Mouse (Mus musculus) forebrain, embryonic 13.5 days (tissue): ENCODE data around the gene Plcb3. TPM values are rescaled to one million over a fixed set of nuclear protein-coding genes. Genes with fewer than 3 reads are reported as not detected.
"Not testable (repeated sequence)": the region's sequence is repeated elsewhere in the genome, so short reads cannot be mapped to it uniquely, and the experiment has no call there.

Source experiments
- ATAC-seq: fragments of 200-750 bp; cut with Nextera tagmentation; 2 replicates; pipeline ENCODE4 v1.8.0; 2017
- H3K27ac ChIP-seq: fragments of 300-500 bp; sonication (generic); 2 replicates; pipeline ENCODE4 v1.5.1; 2015; ENCODE audit warnings: inconsistent platforms, mild to moderate bottlenecking, moderate library complexity
- H3K27me3 ChIP-seq: fragments of 300-500 bp; sonication (generic); 2 replicates; pipeline ENCODE4 v1.6.1; 2015; ENCODE audit warnings: mild to moderate bottlenecking, inconsistent platforms
- H3K36me3 ChIP-seq: fragments of 300-500 bp; sonication (generic); 2 replicates; pipeline ENCODE4 v1.6.1; 2015; ENCODE audit warnings: mild to moderate bottlenecking, inconsistent platforms; ENCODE audit not compliant: poor library complexity, severe bottlenecking
- H3K4me1 ChIP-seq: fragments of 300-500 bp; sonication (generic); 2 replicates; pipeline ENCODE4 v1.6.1; 2015; ENCODE audit warnings: inconsistent platforms
- H3K4me2 ChIP-seq: fragments of 300-500 bp; sonication (generic); 2 replicates; pipeline ENCODE4 v1.6.1; 2015; ENCODE audit warnings: inconsistent platforms, mild to moderate bottlenecking, moderate library complexity
- H3K4me3 ChIP-seq: fragments of 300-500 bp; sonication (generic); 2 replicates; pipeline ENCODE4 v1.5.1; 2015; ENCODE audit warnings: mild to moderate bottlenecking, inconsistent platforms
- H3K9ac ChIP-seq: fragments of 300-500 bp; sonication (generic); 2 replicates; pipeline ENCODE4 v1.6.1; 2015; ENCODE audit warnings: mild to moderate bottlenecking, inconsistent platforms
- H3K9me3 ChIP-seq: fragments of 300-500 bp; sonication (generic); replicated peaks from 2 replicates; pipeline ENCODE4 v1.6.1; 2016; ENCODE audit warnings: inconsistent platforms
- WGBS: fragments of 180-500 bp; shearing (Covaris S2); methylation state at CpG from one replicate; pipeline ENCODE4 v1.1.7; 2015; 5-methylcytosine and 5-hydroxymethylcytosine counted together
- polyA plus RNA-seq: library from polyadenylated mRNA; unstranded; fragments of >200 nt; fragmentation: Nextera tagmentation; extraction: Ambion mirVana; gene quantifications from 2 replicates; pipeline ENCODE4 v1.2.1, GENCODE M21; 2015

Gene Plcb3
- polyA plus RNA-seq, 1 experiment from 2014 or later = 11.0 TPM

GRCm38 (mm10) chr19:6919876-6920740 is 56.2 kb downstream of the Plcb3 start:
- WGBS = 37% methylated on average over 8 of the region's 8 CpGs
- Histone ChIP-seq H3K9me3 (no peaks in the 10 kb centered on the region), H3K9ac (peak overlapping the region; percentile 85), H3K36me3 (0 out of 2 replicates have a peak, but pooled peaks cover 5% of the 10 kb centered on the region), H3K4me3 (peak overlapping the region; percentile 81), H3K4me1 (peaks cover 26% of the 10 kb centered on the region), H3K27ac (peak overlapping the region; percentile 14; the same call in 1 of the 2 replicates), H3K27me3 (peaks cover 28% of the 10 kb centered on the region), H3K4me2 (peak overlapping the region; percentile 90)
- ATAC-seq = no peak

DNA sequence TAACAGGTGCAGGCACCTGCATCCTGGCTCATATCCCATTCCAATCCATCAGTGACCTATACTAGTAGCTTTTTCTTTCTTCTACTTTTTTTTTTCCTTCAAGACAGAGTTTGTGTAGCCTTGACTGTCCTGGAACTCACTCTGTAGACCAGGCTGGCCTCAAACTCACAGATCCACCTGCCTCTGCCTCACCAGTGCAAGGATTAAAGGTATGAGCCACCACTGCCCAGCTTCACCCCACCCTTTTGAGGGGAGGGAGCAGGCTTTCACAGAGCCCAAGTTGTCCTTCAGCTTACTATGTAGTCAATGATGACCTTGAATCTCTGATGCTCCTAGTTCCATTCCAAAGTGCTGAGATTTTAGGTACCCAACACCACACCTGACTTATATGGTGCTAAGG is 56.8 kb downstream of the Plcb3 start:
- Histone ChIP-seq H3K27ac (no peak overlapping the region), H3K27me3 (peaks cover 21% of the 10 kb centered on the region), H3K4me1 (peaks cover 22% of the 10 kb centered on the region), H3K4me3 (0 out of 2 replicates have a peak overlapping the region, but pooled peaks have one; percentile 81), H3K9ac (no peak overlapping the region), H3K36me3 (0 out of 2 replicates have a peak, but pooled peaks cover 5% of the 10 kb centered on the region), H3K4me2 (no peak overlapping the region), H3K9me3 (no peaks in the 10 kb centered on the region)
- no peak for ATAC-seq

- H3K4me3 ChIP-seq = no peak overlapping the region
- H3K9me3 ChIP-seq = no peaks in the 10 kb centered on the region
- peaks cover 10% of the 10 kb centered on the region for H3K27me3 ChIP-seq
- WGBS = 89% methylated on average over 4 of the region's 4 CpGs
- H3K4me1 ChIP-seq = peaks cover 22% of the 10 kb centered on the region
- H3K4me2 ChIP-seq = no peak overlapping the region
- no peak overlapping the region for H3K27ac ChIP-seq
- ATAC-seq = no peak
- H3K36me3 ChIP-seq = peaks cover 16% of the 10 kb centered on the region
- no peak overlapping the region for H3K9ac ChIP-seq
Observed at GRCm38 (mm10) chr19:6918321-6918720, 57.9 kb downstream of the Plcb3 start.

DNA sequence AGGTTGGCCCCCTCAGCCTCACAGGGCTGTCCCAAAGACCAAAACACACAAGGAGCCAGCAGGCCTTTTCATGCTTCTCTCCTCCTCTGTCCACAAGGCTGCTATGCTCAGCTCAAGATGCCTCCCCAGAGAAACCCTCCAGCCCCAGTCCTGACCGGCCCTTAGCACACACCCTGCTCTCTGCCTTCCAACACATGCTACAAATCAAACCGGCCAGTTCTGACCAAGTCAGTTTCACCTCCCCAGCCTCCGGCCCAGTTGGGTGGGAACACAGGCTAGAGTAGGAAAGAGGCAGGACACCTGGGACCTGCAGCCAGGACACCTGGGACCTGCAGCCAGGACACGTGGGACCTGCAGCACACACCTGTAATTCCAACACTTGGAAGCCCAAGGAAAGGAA is 59.8 kb downstream of the Plcb3 start:
- WGBS = 82% methylated on average over 4 of the region's 4 CpGs
- Histone ChIP-seq H3K9me3 (no peaks in the 10 kb centered on the region), H3K27me3 (no peaks in the 10 kb centered on the region), H3K9ac (no peak overlapping the region), H3K36me3 (peaks cover 34% of the 10 kb centered on the region), H3K4me2 (no peak overlapping the region), H3K4me3 (no peak overlapping the region), H3K4me1 (peaks cover 20% of the 10 kb centered on the region), H3K27ac (no peak overlapping the region)
- no peak for ATAC-seq

DNA sequence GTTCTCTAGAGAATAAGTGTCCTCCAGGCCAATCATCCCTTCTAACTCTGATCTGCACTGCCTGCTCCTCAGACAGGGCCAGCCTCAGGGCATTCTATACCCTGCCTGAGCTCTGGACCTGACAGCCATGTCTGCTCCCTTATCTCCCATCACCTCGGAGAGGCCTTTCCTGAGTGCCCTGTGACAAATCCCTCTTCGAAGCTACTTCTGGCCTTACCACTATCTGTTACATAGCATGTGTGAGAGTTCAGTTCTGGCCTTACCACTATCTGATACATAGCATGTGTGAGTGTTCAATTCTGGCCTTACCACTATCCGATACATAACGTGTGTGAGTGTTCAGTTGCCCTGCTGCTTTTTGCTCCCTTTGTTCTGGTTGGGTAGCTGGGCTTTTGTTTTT is 61.0 kb downstream of the Plcb3 start:
- WGBS = 94% methylated on average over 4 of the region's 4 CpGs
- ATAC-seq = no peak

GRCm38 (mm10) chr19:6914540-6914939 is 61.7 kb downstream of the Plcb3 start:
- peaks cover 11% of the 10 kb centered on the region for H3K4me1 ChIP-seq
- 91% methylated on average over 9 of the region's 9 CpGs for WGBS
- H3K27ac ChIP-seq = no peak overlapping the region
- no peak overlapping the region for H3K4me3 ChIP-seq
- ATAC-seq = no peak
- H3K9ac ChIP-seq = no peak overlapping the region
- no peak overlapping the region for H3K4me2 ChIP-seq
- H3K9me3 ChIP-seq = no peaks in the 10 kb centered on the region
- peaks cover 40% of the 10 kb centered on the region for H3K36me3 ChIP-seq
- no peaks in the 10 kb centered on the region for H3K27me3 ChIP-seq

More for the DNA sequence above, 61.0 kb downstream of the Plcb3 start:
- Histone ChIP-seq H3K4me3 (no peak overlapping the region), H3K4me2 (no peak overlapping the region), H3K27me3 (no peaks in the 10 kb centered on the region), H3K27ac (no peak overlapping the region), H3K36me3 (peaks cover 40% of the 10 kb centered on the region), H3K4me1 (peaks cover 18% of the 10 kb centered on the region), H3K9ac (no peak overlapping the region), H3K9me3 (no peaks in the 10 kb centered on the region)

DNA sequence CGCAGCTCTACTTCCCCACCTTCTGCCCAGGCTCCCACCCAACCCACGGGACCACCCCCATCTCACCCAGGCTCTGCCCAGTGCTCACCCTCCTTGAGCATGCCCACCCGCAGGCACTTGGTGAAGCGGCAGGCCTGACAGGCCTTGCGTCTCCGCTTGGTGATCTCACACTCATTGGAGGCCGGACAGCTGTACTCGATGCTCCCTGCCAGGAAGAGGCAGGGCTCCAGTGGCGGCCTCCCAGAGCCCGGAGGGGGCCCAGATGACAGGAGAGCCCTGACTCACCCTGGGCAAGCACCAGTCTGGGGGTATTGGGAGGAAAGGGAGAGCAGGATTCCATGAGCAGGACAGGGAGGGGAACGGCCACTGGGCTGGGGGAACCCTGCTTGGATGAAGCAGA is 62.3 kb downstream of the Plcb3 start:
- Histone ChIP-seq H3K4me1 (peaks cover 13% of the 10 kb centered on the region), H3K4me3 (no peak overlapping the region), H3K9ac (no peak overlapping the region), H3K9me3 (no peaks in the 10 kb centered on the region), H3K27me3 (no peaks in the 10 kb centered on the region), H3K36me3 (peaks cover 40% of the 10 kb centered on the region), H3K4me2 (no peak overlapping the region), H3K27ac (no peak overlapping the region)
- ATAC-seq = no peak
- WGBS = 90% methylated on average over 11 of the region's 11 CpGs

GRCm38 (mm10) chr19:6913036-6913435 is 63.2 kb downstream of the Plcb3 start:
- Histone ChIP-seq H3K4me3 (no peak overlapping the region), H3K9me3 (no peaks in the 10 kb centered on the region), H3K27ac (no peak overlapping the region), H3K4me2 (no peak overlapping the region), H3K36me3 (peaks cover 40% of the 10 kb centered on the region), H3K27me3 (no peaks in the 10 kb centered on the region), H3K9ac (no peak overlapping the region), H3K4me1 (peaks cover 22% of the 10 kb centered on the region)
- ATAC-seq = no peak
- 90% methylated on average over 6 of the region's 6 CpGs for WGBS

DNA sequence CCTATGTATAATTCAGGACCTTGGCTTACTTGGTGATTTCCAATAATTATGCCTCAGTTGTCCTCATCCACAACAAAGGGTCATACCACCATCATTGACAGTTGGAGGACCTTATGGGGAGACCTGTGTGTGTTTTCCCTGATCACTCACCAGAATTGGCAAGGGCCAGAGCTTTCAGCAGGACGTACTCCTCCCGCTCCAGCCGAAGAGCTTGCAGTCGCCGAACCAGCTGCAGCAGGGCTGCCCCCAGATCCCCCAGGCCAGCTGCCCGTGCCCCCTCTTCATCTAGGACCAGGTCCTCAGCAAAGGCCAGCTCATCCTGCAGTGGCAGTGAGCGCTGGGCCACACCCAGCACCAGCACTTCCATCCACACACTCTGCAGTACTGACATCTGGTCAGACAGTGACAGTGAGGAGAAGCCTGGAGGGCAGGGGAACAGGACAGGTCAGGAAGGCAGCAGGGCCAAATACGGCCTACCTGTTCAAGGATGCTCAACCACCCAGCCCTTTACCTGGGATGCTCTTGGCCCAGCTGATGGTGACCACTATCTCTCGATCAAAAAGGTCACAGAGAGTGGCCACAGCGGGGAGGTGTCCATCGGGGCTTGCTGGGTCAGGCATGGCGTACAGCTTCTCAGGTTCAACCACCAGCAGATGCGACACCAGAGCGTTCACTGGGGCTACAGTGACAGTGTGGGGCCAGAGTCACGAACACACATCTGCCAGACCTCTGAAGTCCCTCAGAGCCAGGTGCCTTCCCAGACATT is 63.9 kb downstream of the Plcb3 start:
- ATAC-seq = no peak
- Histone ChIP-seq H3K9ac (no peak overlapping the region), H3K27me3 (no peaks in the 10 kb centered on the region), H3K9me3 (no peaks in the 10 kb centered on the region), H3K36me3 (peaks cover 40% of the 10 kb centered on the region), H3K4me2 (no peak overlapping the region), H3K27ac (no peak overlapping the region), H3K4me3 (no peak overlapping the region), H3K4me1 (peaks cover 25% of the 10 kb centered on the region)
- 93% methylated on average over 15 of the region's 15 CpGs for WGBS

- Histone ChIP-seq H3K9ac (0 out of 2 replicates have a peak overlapping the region, but pooled peaks have one; percentile 13), H3K9me3 (no peaks in the 10 kb centered on the region), H3K4me1 (peaks cover 25% of the 10 kb centered on the region), H3K36me3 (peaks cover 46% of the 10 kb centered on the region), H3K27me3 (no peaks in the 10 kb centered on the region), H3K27ac (no peak overlapping the region), H3K4me2 (peak overlapping the region; percentile 87), H3K4me3 (peak overlapping the region; percentile 62)
- no peak for ATAC-seq
- WGBS = 83% methylated on average over 18 of the region's 19 CpGs
Observed at GRCm38 (mm10) chr19:6911101-6912074, 64.9 kb downstream of the Plcb3 start.

DNA sequence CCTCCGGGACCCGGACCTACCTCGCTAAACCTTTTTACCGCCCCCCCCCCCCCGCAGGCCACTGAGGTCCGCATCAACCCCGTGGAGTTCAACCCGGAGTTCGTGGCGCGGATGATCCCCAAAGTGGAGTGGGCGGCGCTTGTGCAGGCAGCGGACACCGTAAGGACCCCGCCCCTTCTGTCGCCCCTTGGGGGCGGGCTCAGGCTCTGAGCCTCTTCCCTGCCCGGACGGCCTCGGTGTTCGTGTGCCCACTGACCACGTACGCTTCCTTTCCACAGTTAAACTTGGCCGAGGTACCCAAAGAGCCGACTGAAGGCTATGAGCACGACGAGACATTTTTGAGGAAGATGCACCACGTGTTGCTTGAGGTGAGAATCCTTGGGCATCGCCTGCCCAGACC is 66.0 kb downstream of the Plcb3 start:
- H3K9me3 ChIP-seq, H3K27me3 ChIP-seq: not testable (repeated sequence)
- Histone ChIP-seq H3K4me2 (peak overlapping the region; percentile 87), H3K27ac (peak overlapping the region; percentile 97), H3K36me3 (peaks cover 53% of the 10 kb centered on the region), H3K4me3 (peak overlapping the region; percentile 62), H3K4me1 (peaks cover 25% of the 10 kb centered on the region), H3K9ac (peak overlapping the region; percentile 80)
- peak; percentile 22 for ATAC-seq
- under 1% methylated on average over 30 of the region's 30 CpGs for WGBS
